Mouse (Mus musculus) left cerebral cortex, adult 18-20 months (tissue): Measurements from ENCODE around the gene Nqo2. TPM values are rescaled to one million over a fixed set of nuclear protein-coding genes. Genes with fewer than 3 reads are reported as not detected.

Experiments
- DNase-seq, 2 experiments: peaks; one replicate each; pipeline ENCODE4 v3.0.0; 2021 to 2022; ENCODE audit warnings: low spot score in 2 of 2, mixed read lengths in 1 of 2
- total RNA-seq, 2 experiments: library from RNA; stranded (reverse); gene quantifications; 2 replicates each; pipeline ENCODE4 v1.2.3; 2021

The Nqo2 gene
- total RNA-seq, 2 experiments from 2014 or later: 6.2 to 6.7 TPM

GRCm38 (mm10) chr13:33989625-33990024 is 25.1 kb downstream of the Nqo2 start:
- no peak for DNase-seq

- peak; percentile 68 to 74 for DNase-seq
Observed at GRCm38 (mm10) chr13:33995197-33995596, 30.7 kb downstream of the Nqo2 start.

- DNase-seq: peak; percentile 86 to 90
Observed at GRCm38 (mm10) chr13:34002058-34003006, 37.8 kb downstream of the Nqo2 start, which contains the start of the genes Ripk1 and Serpinb6a. TSS of gene Ripk1 (plus strand) at chr13:34002363. TSS of gene Serpinb6a (minus strand) at chr13:34002794.

GRCm38 (mm10) chr13:34003058-34003457 is 38.6 kb downstream of the Nqo2 start:
- peak in 1 of 2 experiments; percentile 3 for DNase-seq

- no peak for DNase-seq
Observed at GRCm38 (mm10) chr13:34007234-34007633, 42.7 kb downstream of the Nqo2 start.

GRCm38 (mm10) chr13:34016927-34017569 is 52.6 kb downstream of the Nqo2 start:
- no peak for DNase-seq

- DNase-seq: no peak
Observed at GRCm38 (mm10) chr13:34018521-34018920, 54.0 kb downstream of the Nqo2 start.

- no peak for DNase-seq
Observed at GRCm38 (mm10) chr13:34021998-34022397, 57.5 kb downstream of the Nqo2 start.

- DNase-seq: no peak
Observed at GRCm38 (mm10) chr13:34032041-34032440, 67.6 kb downstream of the Nqo2 start.

- DNase-seq: no peak
Observed at GRCm38 (mm10) chr13:34035424-34035823, 70.9 kb downstream of the Nqo2 start.

GRCm38 (mm10) chr13:34036726-34037125 is 72.2 kb downstream of the Nqo2 start:
- no peak for DNase-seq

GRCm38 (mm10) chr13:34037172-34038055 is 72.9 kb downstream of the Nqo2 start, which contains the start of gene Bphl:
TSS of gene Bphl (plus strand) at chr13:34037597.
- peak; percentile 91 to 95 for DNase-seq

- DNase-seq: peak in 1 of 2 experiments; percentile 5
Observed at GRCm38 (mm10) chr13:34038056-34038432, 73.6 kb downstream of the Nqo2 start.

Other genes starting within 250 kb of the Nqo2 start
- not detected for gene Serpinb6e, start 121.3 kb upstream of the Nqo2 start, total RNA-seq
- gene Serpinb6c, start 59.0 kb upstream of the Nqo2 start, total RNA-seq: 1 to 10 TPM; 1.1 to 1.2 TPM
- 1 to 10 TPM; 5.2 to 5.8 TPM for gene Ripk1, start 37.7 kb downstream of the Nqo2 start, total RNA-seq
- 10 to 100 TPM; 39.4 to 40.8 TPM for gene Serpinb6a, start 38.1 kb downstream of the Nqo2 start, total RNA-seq
- 10 to 100 TPM; 44.4 to 50.6 TPM for gene Bphl, start 72.9 kb downstream of the Nqo2 start, total RNA-seq
- gene Tubb2a, start 113.3 kb downstream of the Nqo2 start, total RNA-seq: 100 to 1,000 TPM; 781 to 791 TPM
- 100 to 1,000 TPM; 169 to 171 TPM for gene Tubb2b, start 165.8 kb downstream of the Nqo2 start, total RNA-seq
- gene Psmg4, start 198.3 kb downstream of the Nqo2 start, total RNA-seq: 10 to 100 TPM; 17.0 to 20.6 TPM